Mouse (Mus musculus): Measurements from ENCODE around the gene Exoc8.

DNA sequence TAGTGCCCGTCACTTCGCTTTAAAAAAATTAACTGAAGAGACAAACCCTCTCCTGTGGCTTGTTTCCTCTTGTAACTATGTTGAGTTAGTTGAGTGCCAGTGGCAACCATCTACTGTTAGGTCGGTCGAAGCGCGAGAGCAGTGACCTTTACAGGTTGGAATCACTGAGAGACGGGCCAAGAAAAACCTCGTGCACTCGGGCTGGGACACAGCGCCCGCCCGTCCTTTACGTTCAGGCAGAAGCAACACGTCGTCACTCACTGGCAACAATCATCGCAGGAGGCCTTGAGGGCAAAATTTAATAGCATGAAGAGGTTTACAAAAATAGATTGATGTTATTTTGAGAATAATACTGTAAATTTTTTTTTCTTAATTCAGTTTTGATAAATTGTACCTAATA is 12.4 kb upstream of the Exoc8 start:
- TF ChIP-seq POLR2A (IDR thresholded peaks at IDR 0.05; ENCODE audit: control insufficient read depth in 1 of 2, insufficient read depth in 1 of 2, low read depth in 1 of 2, low read length in 2 of 2, poor library complexity in 1 of 2) (no peak), CTCF (IDR thresholded peaks at IDR 0.05 in 2 of 3, conservative IDR thresholded peaks at IDR 0.05 in 1 of 3; ENCODE audit: control insufficient read depth in 1 of 3, insufficient read depth in 1 of 3, low read depth in 2 of 3, low read length in 3 of 3, poor library complexity in 1 of 3, severe bottlenecking in 1 of 3) (no peak), MXI1 (IDR thresholded peaks at IDR 0.05; ENCODE audit: low read depth, low read length) (no peak), NELFE (IDR thresholded peaks at IDR 0.05; ENCODE audit: low read depth, low read length) (no peak), UBTF (IDR thresholded peaks at IDR 0.05; ENCODE audit: borderline replicate concordance, insufficient read depth, low read depth, low read length) (no peak), EP300 (IDR thresholded peaks at IDR 0.05; ENCODE audit: low read depth in 1 of 2, low read length in 2 of 2) (no peak), GATA1 (IDR thresholded peaks at IDR 0.05; ENCODE audit: low read depth, low read length) (no peak), ZKSCAN1 (IDR thresholded peaks at IDR 0.05; ENCODE audit: low read depth, low read length) (no peak), BHLHE40 (IDR thresholded peaks at IDR 0.05; ENCODE audit: borderline replicate concordance, low read depth, low read length) (no peak), TCF12 (IDR thresholded peaks at IDR 0.05; ENCODE audit: low read depth, low read length) (no peak), MEF2A (IDR thresholded peaks at IDR 0.05; ENCODE audit: extremely low read depth, insufficient replicate concordance, low read depth, low read length, poor library complexity, severe bottlenecking) (no peak), ETS1 (IDR thresholded peaks at IDR 0.05; ENCODE audit: low read depth, low read length) (no peak), ZC3H11A (IDR thresholded peaks at IDR 0.05; ENCODE audit: low read depth, low read length) (no peak)

Measured in MEL (cell line).